Mouse (Mus musculus) embryonic stem cell, embryonic (primary cell): ENCODE data around the gene Tulp1.

ENCODE experiments used
- CTCF ChIA-PET, 4 experiments: fragments of 300-600 bp in 2 of 4; fragments of 350-600 bp in 2 of 4; sonication (Branson Sonifier 250); formaldehyde crosslinking; loops; one replicate each; lab custom pipeline; 2022; ENCODE audit warnings: inconsistent platforms in 2 of 4; lab: Charles Lee
- POLR2A ChIA-PET, 4 experiments: fragments of 300-600 bp in 2 of 4; fragments of 350-600 bp in 2 of 4; sonication (Branson Sonifier 250); formaldehyde crosslinking; loops; one replicate each; lab custom pipeline; 2022; ENCODE audit warnings: antibody characterized with exemption in 4 of 4, inconsistent platforms in 1 of 4; lab: Charles Lee

The Tulp1 gene

GRCm38 (mm10) chr17:28380255-28380654 is 15.2 kb upstream of the Tulp1 start:
- POLR2A ChIA-PET = interaction anchor here in 2 of 4 experiments (0.7 to 2.9 kb wide), 14 partner anchors 14 to 158 kb away, joined by 3 to 17 read pairs (median 4); partner anchors contain the start of genes Rpl10a (in 1 of the 2) and Tulp1 (in 1 of the 2)
- CTCF ChIA-PET = interaction anchor here in 3 of 4 experiments (0.5 to 2.0 kb wide), 7 partner anchors 12 to 1062 kb away, joined by 3 to 8 read pairs (median 3); no protein-coding TSS in a partner anchor

DNA sequence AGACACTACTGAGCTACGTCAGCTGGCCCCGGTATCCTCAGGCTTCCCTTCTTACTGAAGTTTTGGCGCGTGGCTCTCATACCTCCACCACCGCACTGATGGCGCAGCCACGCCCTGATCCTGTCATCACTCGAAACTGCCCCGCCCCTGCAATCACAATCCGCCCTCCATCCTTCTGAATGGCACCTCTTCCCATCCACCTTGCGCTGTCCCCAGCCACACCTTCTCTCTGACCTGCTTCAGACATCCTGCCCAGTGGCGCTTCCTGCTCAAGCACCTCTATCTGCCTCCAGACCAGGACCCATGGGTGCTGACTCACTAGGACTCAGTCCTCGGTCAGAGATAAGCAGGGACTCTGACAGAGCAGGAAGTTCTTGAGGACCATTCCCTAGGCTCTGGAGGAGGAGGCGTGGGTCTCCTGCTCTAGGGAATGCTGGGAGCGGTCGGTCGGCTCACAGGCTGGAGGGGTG is 10.6 kb upstream of the Tulp1 start:
- ChIA-PET POLR2A (interaction anchor here in 2 of 4 experiments (0.6 to 1.9 kb wide), 18 partner anchors 9 to 153 kb away, joined by 3 to 7 read pairs (median 3); partner anchors contain the start of gene Tulp1 (in 1 of the 2)), CTCF (interaction anchor here in 3 of 4 experiments (0.6 to 1.8 kb wide), 9 partner anchors 10 to 282 kb away, joined by 3 to 8 read pairs (median 3); partner anchors contain the start of gene Tulp1 (in 1 of the 3))

- CTCF ChIA-PET = interaction anchor here in 3 of 4 experiments (0.5 to 1.8 kb wide), 16 partner anchors 9 to 758 kb away, joined by 3 to 8 read pairs (median 4); partner anchors contain the start of gene Tulp1 (in 1 of the 3)
- POLR2A ChIA-PET = interaction anchor here in 3 of 4 experiments (0.5 to 1.9 kb wide), 8 partner anchors 8 to 125 kb away, joined by 3 to 6 read pairs (median 4); no protein-coding TSS in a partner anchor
Observed at GRCm38 (mm10) chr17:28374494-28374893, 9.5 kb upstream of the Tulp1 start.

- CTCF ChIA-PET = interaction anchor here in 2 of 4 experiments (1.1 to 1.3 kb wide), 2 partner anchors 18 to 99 kb away, joined by 3 to 4 read pairs; no protein-coding TSS in a partner anchor
- POLR2A ChIA-PET = interaction anchor here in 1 of 4 experiments (1.8 to 2.9 kb wide), 2 partner anchors 42 to 43 kb away, joined by 6 to 19 read pairs; no protein-coding TSS in a partner anchor
Observed at GRCm38 (mm10) chr17:28373821-28374220, 8.8 kb upstream of the Tulp1 start.

DNA sequence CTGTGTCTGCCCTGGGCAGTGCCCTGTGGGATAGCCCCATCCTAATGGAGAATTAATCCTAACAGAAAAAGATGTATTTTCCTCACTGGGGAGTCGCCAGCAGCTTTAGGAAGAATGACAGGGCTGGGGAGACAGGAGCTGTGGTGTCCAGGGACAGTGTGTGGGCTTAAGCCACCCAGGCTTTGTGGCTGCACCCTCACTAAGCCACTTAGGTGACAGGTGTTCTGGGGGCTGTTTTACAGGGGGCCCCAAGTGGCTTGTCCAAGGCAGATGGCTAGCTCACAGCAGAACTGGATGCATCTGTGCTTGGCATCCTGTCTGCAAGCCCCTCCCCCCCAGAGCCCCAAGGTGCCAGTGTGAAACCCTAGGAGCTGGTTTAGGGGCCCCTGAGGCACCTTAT is 6.9 kb upstream of the Tulp1 start:
- ChIA-PET CTCF (interaction anchor here in 3 of 4 experiments (0.5 to 1.1 kb wide), 6 partner anchors 9 to 157 kb away, joined by 3 to 9 read pairs (median 3); no protein-coding TSS in a partner anchor), POLR2A (interaction anchor here in 2 of 4 experiments (1.2 to 2.9 kb wide), 4 partner anchors 40 to 163 kb away, joined by 3 to 19 read pairs (median 3); no protein-coding TSS in a partner anchor)

GRCm38 (mm10) chr17:28371286-28371685 is 6.3 kb upstream of the Tulp1 start:
- POLR2A ChIA-PET = interaction anchor here (0.6 to 2.9 kb wide), 7 partner anchors 26 to 1129 kb away, joined by 3 to 19 read pairs (median 3); no protein-coding TSS in a partner anchor
- CTCF ChIA-PET = interaction anchor here in 2 of 4 experiments (0.5 to 1.1 kb wide), 4 partner anchors 8 to 642 kb away, joined by 3 to 4 read pairs (median 3); no protein-coding TSS in a partner anchor

DNA sequence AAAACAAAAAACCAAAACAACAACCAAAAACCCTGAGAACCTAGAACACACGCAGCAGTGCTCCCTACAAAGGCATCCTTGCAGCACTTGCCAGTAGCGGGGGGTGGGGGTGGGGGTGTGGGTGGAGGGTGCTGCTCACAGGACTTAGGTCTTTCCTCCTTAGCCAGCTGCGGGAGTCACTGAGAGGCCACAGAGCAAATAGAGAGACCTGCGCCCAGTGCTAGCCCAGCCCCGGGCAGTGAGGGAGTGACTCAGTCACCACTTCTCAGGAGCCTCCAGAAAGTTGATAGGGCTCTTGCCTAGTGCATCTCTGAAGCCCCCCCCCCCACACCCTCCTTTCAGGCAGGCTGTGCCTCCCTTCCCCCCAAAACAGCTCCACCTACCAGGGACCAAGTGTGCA is 4.0 kb upstream of the Tulp1 start:
- ChIA-PET POLR2A (interaction anchor here in 3 of 4 experiments (0.6 to 3.9 kb wide), 8 partner anchors 16 to 252 kb away, joined by 3 to 27 read pairs (median 4); no protein-coding TSS in a partner anchor), CTCF (interaction anchor here (0.5 to 2.8 kb wide), 72 partner anchors 9 to 602 kb away, joined by 3 to 25 read pairs (median 4); partner anchors contain the start of genes Def6 (in 2 of the 4), Tead3 (in 2 of the 4) and Fance (in 1 of the 4))

GRCm38 (mm10) chr17:28368449-28368848 is 3.4 kb upstream of the Tulp1 start:
- ChIA-PET POLR2A (interaction anchor here (0.5 to 3.9 kb wide), 12 partner anchors 11 to 272 kb away, joined by 3 to 27 read pairs (median 3); partner anchors contain the start of gene Def6 (in 1 of the 4)), CTCF (interaction anchor here (0.5 to 2.8 kb wide), 63 partner anchors 8 to 603 kb away, joined by 3 to 25 read pairs (median 4); partner anchors contain the start of genes Def6 (in 2 of the 4), Tead3 (in 2 of the 4) and Fance (in 1 of the 4))

GRCm38 (mm10) chr17:28363507-28363906 is 1.5 kb downstream of the Tulp1 start:
- ChIA-PET POLR2A (interaction anchor here in 3 of 4 experiments (0.9 to 45.8 kb wide), 7 partner anchors 13 to 140 kb away, joined by 3 to 990 read pairs (median 7); partner anchors contain the start of genes Tead3 (in 2 of the 3), Fance (in 1 of the 3) and Rpl10a (in 1 of the 3)), CTCF (interaction anchor here in 2 of 4 experiments (0.6 to 1.0 kb wide), 4 partner anchors 8 to 281 kb away, joined by 3 read pairs; no protein-coding TSS in a partner anchor)

DNA sequence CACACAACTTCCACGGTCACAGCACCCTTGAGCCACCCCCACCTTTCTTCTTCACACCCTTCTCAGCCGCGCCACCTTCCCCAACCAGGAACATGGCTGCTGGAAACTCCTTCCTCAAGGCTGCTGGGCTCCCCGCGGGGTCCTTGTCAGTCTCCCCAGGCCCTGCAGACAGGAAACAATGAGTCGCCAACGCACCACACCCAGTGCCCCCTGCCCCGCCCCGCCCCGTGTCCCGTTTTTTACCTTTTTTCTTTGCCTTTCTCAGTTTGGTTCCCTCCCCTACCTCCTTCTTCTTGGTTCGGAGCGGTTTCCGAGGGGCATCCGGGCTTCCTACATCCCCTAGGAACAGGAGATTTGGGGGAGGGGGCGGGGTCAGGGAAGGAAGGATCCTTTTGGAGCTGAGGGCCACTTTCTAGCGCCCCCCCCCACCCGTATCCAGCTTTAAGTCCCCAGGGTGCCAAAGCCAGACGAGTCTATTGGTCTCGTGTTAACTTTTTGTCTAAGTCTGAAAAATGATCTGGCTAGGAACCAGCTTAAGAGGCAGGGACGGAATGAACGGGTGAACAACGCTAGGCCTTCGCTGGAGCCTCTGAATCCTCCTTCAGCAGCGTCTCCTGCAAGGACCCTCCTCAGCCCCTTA is 2.2 kb downstream of the Tulp1 start:
- ChIA-PET CTCF (interaction anchor here (0.5 to 0.7 kb wide), 5 partner anchors 9 to 127 kb away, joined by 3 to 4 read pairs (median 3); no protein-coding TSS in a partner anchor), POLR2A (interaction anchor here in 2 of 4 experiments (0.6 to 45.8 kb wide), 6 partner anchors 13 to 260 kb away, joined by 3 to 990 read pairs (median 8); partner anchors contain the start of genes Fance (in 1 of the 2), Rpl10a (in 1 of the 2) and Tead3 (in 1 of the 2))

GRCm38 (mm10) chr17:28361921-28362652 is 2.9 kb downstream of the Tulp1 start:
- CTCF ChIA-PET = interaction anchor here in 2 of 4 experiments (0.5 to 0.6 kb wide), 3 partner anchors 10 to 51 kb away, joined by 3 to 4 read pairs (median 3); no protein-coding TSS in a partner anchor
- POLR2A ChIA-PET = interaction anchor here in 1 of 4 experiments (0.6 to 45.8 kb wide), 6 partner anchors 12 to 261 kb away, joined by 3 to 990 read pairs (median 4); partner anchors contain the start of genes Fance, Rpl10a and Tead3

DNA sequence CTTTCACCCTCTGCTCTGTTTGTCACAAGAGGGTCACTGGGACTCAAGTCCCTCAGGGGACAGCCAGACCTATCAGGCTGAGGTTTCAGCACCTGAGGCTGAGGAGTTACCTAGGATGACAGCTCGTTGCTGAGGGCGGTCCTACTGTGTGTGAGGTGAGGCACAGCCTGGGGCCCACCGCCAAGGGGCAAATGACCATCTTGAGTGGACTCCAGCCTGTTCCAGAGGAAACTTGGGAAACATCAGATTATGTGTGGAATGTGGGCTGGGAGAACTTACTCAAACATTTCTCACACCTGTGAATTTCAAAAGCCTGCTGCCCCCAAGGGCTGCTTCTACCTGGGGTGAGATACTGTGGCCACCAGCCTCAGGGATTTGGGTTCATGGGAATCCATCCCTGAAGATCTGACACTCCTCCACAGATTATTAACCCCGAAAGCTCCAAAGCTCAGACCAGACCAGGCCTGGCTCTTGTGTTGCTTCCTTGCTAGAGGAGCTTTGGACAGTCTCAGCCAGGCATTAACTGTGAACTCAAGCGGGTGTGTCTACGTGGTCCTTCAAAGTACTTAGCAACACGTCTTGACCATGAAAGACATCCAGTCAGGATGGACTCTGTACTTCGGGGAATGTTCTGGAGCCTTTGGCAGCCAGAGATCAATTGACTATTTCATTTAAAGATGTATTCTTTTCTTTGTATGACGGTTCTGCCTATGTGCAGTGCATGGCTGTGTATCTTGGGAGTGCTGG is 4.3 kb downstream of the Tulp1 start:
- ChIA-PET CTCF (interaction anchor here (0.5 to 5.1 kb wide), 5 partner anchors 7 to 30 kb away, joined by 3 to 25 read pairs (median 5); partner anchors contain the start of gene Tead3 (in 1 of the 4)), POLR2A (interaction anchor here in 3 of 4 experiments (0.6 to 45.8 kb wide), 8 partner anchors 10 to 644 kb away, joined by 3 to 990 read pairs (median 4); partner anchors contain the start of genes Tead3 (in 2 of the 3), Fance (in 1 of the 3) and Rpl10a (in 1 of the 3))

- CTCF ChIA-PET = interaction anchor here (0.5 to 5.1 kb wide), 15 partner anchors 9 to 1285 kb away, joined by 3 to 25 read pairs (median 5); no protein-coding TSS in a partner anchor
- POLR2A ChIA-PET = interaction anchor here (0.5 to 45.8 kb wide), 16 partner anchors 8 to 170 kb away, joined by 3 to 990 read pairs (median 4); partner anchors contain the start of genes Rpl10a (in 2 of the 4), Tead3 (in 2 of the 4), Def6 (in 1 of the 4) and Fance (in 1 of the 4)
Observed at GRCm38 (mm10) chr17:28358576-28359261, 6.3 kb downstream of the Tulp1 start.

GRCm38 (mm10) chr17:28355871-28356270 is 9.2 kb downstream of the Tulp1 start:
- CTCF ChIA-PET = interaction anchor here in 3 of 4 experiments (0.5 to 5.1 kb wide), 6 partner anchors 12 to 658 kb away, joined by 3 to 25 read pairs (median 4); no protein-coding TSS in a partner anchor
- POLR2A ChIA-PET = interaction anchor here in 3 of 4 experiments (0.6 to 45.8 kb wide), 11 partner anchors 10 to 169 kb away, joined by 3 to 990 read pairs (median 4); partner anchors contain the start of genes Rpl10a (in 2 of the 3) and Fance (in 1 of the 3)

DNA sequence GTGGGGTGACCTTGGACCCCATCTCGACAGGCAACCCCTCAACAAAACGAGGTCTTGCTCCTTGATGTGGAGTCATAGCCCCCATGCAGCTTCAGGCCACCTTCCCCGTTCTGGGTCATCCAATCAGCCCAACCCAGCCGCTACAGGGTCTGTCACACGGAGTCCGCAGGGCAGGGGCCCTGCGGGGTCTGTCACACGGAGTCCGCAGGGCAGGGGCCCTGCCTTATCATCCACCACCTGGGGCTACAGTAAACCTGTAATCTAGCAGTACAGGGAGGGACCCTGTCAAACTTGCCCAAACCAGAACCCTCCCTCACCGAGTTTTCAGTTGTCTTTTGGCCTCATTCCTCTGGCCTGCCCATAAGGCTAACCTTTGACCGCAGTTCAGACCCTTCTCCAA is 13.0 kb downstream of the Tulp1 start:
- CTCF ChIA-PET = no interaction called here
- POLR2A ChIA-PET = interaction anchor here in 3 of 4 experiments (2.1 to 45.8 kb wide), 5 partner anchors 11 to 28 kb away, joined by 7 to 990 read pairs (median 29); partner anchors contain the start of genes Rpl10a (in 2 of the 3), Fance (in 1 of the 3) and Tulp1 (in 1 of the 3)
